Mouse (Mus musculus): ENCODE measurements around the gene Apol7e.
"Not testable (repeated sequence)": the region's sequence is repeated elsewhere in the genome, so short reads cannot be mapped to it uniquely, and the experiment has no call there.

DNA sequence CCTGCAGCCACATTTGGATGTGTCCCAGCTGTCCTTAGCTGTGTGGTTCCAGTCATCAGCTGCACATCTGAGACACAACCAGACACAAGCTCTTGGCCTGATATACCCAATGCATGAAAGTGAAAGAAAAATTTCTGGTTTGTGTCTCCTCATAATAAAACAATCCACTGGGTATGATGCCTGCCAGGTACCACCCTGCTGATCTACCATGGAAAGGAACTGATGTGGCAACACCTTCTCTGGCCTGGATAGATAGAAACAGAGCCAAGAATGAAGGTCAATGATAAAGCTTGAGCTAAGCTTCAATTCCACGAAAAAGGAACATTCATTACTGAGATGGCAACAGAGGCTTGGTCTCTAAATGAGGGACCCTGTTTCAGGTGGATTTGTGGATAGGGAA lies 38.9 kb upstream of the Apol7e start:
- not testable (repeated sequence) for TF ChIP-seq CTCF (IDR thresholded peaks at IDR 0.05; ENCODE audit: control insufficient read depth, insufficient read depth, insufficient read length); MYOD1 (IDR thresholded peaks at IDR 0.05; ENCODE audit: control insufficient read depth, insufficient read length, low read depth)

Measured in C2C12 (cell line).